Mouse (Mus musculus): ENCODE measurements around the gene Anxa3.

Gene Anxa3

GRCm38 (mm10) chr5:96792936-96793718, at the start of gene Anxa3:
Gene Anxa3 (plus strand): TSS chr5:96793339.
- no peak for ATAC-seq (ENCODE audit: low TSS enrichment)

DNA sequence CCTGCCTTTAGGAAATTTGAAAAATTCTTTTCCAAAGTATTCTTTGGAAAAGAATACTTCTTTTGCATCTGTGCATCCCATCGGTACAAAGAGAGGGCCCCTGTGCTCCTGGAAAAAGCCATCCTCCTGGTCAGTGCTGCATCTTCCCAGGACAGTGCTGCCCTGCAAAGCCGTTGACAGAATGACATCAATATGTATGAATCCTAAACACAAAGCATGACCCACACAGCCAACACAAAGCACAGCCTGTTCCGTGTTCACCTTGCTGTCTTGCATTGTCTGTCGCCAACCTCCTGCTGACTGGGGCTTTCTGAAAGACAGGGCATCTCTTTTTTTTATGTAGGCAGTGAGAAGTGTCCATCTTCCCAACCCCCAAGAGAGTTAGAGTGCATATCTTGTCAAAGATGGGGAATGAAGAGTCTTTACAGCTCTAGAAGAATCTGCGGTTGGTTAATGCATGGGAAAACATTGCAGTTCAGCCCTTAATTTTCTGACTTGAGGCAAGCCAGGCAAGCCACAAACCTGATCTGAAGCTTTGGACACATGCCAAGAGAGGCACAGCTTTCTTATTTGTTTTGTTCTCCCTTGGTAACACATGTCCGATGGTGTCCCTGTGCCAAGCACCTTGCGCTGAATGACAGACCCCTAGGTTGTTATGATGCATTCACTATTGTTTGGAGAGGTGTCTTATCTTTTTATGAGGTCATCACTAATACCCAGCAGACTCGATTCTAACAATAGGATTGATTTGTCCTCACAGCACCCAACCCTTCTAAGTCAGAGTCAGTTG, 45.7 kb upstream of the Anxa3 start:
- no peak for ATAC-seq (ENCODE audit: low TSS enrichment)

DNA sequence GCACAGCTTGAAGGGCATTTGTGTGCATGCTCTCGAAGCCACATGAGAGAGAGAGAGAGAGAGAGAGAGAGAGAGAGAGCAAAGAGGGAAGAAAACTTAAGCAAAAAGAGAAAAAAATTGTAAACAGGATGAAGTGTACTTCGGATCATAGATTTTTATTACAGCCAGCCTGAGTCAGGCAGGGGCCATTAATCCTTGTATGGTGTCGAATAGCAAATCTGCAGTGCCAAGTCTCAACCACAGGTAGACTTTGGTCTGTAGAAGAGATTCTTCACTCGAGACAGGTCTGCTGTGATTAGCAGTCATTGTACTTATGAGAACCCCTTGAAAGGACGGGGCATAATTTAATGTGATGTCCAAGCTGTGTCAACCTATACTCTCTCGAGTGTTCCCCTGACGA, 35.5 kb upstream of the Anxa3 start:
- no peak for ATAC-seq (ENCODE audit: low TSS enrichment)

- no peak for ATAC-seq (ENCODE audit: low TSS enrichment)
These were observed 31.1 kb upstream of the Anxa3 start for GRCm38 (mm10) chr5:96762021-96762420.

DNA sequence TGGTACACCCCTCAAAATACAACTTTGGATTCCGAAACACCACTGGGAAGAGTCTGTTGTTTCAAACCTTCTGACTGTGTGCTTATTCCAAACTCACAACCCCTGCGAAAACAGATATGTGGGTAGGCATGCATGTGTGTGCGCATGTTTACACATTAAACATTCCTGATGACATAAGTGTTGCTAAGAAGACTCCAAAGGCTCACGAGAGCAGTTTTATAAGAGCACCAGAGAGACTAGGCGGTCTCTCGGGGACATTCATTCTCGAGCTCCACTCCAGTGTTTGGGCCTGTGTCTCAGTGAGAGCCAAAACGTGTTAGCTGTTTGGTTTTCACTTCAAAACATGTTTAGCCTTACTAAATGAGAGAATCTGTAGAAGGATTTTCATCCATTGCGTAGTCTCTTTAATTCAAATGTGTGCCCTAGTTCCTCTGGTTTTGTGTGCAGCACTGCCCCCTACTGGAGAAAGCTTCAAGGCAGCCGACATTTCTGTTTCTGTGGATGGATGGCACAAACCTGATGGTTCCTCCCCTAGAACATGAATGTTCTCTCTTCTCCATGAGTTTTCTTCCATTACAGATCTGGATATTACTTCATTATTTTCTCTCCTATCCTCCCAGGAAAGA, 24.2 kb upstream of the Anxa3 start:
- peak; percentile 95 for ATAC-seq (ENCODE audit: low TSS enrichment)

GRCm38 (mm10) chr5:96783506-96784288, 9.4 kb upstream of the Anxa3 start:
- no peak for ATAC-seq (ENCODE audit: low TSS enrichment)

DNA sequence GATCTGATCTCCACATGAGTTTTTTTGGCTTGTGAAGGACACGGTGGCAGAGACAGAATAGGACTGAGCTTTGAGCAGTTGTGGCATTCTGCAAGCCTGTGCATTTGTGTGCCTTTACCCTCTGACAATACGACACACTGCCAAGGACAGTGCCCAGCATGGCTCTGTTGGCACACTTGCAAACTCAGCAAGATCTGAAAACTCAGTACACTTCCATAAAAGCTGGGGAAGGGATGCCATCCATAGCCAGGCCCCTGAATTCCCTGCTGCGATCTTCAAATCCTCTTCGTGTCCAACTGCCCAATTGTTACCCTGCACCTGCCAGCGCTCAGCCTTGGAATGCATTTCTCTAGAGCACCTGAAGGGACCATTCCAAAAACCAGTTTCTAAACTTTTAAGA, 8.0 kb upstream of the Anxa3 start:
- no peak for ATAC-seq (ENCODE audit: low TSS enrichment)

- no peak for ATAC-seq (ENCODE audit: low TSS enrichment)
These were observed 717 bp upstream of the Anxa3 start for GRCm38 (mm10) chr5:96792422-96792821.

- ATAC-seq (ENCODE audit: low TSS enrichment): no peak
These were observed 955 bp downstream of the Anxa3 start for GRCm38 (mm10) chr5:96793953-96794635.

DNA sequence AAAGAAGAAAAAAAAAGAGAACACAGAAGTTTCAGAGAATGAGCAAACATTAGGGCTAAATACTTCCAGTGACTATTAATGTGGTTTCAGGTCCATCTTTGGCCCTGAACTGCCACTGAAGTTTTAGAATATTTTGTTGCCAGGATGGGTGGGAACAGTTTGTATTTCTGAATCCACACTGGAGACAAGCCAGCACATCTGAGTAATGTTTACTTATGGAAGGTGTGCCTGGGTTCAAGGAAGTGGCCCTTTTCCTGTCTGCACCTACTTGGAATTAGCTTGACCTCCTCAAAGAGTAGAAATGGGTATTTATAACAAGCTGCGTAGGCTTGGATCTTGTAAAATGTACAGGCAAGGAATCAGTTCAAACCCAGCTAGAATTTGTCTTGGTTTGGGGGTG, 2.6 kb downstream of the Anxa3 start:
- ATAC-seq (ENCODE audit: low TSS enrichment): no peak

DNA sequence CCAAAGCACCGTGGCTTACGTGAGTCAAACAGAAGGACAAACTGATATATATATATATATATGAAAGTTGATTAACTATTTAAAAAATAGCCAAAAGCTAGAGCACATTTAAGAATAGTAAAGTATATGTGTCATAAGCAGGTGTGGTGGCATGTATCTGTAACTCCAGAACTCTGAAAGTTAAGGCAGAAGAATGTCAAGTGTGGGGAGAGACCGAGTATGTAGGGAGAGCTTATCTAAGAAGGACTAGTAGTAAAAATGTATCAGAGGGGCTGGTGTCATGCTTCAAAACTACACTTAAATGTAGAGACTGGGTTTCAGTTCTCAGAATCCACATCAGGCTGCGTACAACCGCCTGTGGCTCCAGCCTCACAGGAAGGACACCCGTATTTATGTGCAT, 4.3 kb downstream of the Anxa3 start:
- no peak for ATAC-seq (ENCODE audit: low TSS enrichment)

- no peak for ATAC-seq (ENCODE audit: low TSS enrichment)
These were observed 6.0 kb downstream of the Anxa3 start for GRCm38 (mm10) chr5:96799165-96799564.

DNA sequence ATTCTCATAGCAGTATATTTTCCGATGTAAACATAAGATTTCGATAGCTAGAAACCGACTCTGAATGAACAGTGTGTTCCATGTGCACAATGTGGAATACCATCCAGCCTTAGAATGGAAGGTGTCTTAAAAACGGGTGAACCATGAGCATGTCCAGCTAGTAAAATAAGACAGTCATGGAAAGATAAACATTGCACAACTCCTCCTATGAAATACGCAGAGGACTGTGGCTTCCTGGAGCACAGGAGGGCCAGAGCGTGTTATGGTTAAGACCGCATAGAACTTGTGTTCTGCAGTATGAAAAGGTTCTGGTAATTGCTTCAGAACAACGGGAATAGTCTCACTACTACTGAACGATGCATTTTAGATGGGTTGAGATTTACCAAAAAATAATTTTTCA, 6.8 kb downstream of the Anxa3 start:
- ATAC-seq (ENCODE audit: low TSS enrichment): no peak

DNA sequence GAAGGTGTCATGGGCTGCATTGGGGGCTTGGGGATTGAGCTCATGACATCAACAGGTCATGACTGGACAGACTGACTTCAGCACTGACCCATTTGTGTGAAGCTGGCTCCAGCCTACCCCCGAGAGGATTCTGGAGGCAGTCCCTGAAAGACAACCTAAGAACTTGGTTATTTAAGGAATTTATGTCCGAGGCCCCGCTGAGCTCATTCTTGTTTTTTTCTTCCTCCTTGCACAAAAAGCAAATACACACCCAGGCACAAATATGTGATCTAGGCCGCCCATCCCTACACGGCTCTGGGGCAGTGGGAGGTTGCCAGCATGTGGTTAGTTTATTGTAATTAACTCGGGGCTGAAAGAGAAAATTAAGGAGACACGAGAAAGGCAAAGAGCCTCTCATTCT, 9.0 kb downstream of the Anxa3 start:
- ATAC-seq (ENCODE audit: low TSS enrichment): no peak

- ATAC-seq (ENCODE audit: low TSS enrichment): no peak
These were observed 10.0 kb downstream of the Anxa3 start for GRCm38 (mm10) chr5:96803091-96803490.

DNA sequence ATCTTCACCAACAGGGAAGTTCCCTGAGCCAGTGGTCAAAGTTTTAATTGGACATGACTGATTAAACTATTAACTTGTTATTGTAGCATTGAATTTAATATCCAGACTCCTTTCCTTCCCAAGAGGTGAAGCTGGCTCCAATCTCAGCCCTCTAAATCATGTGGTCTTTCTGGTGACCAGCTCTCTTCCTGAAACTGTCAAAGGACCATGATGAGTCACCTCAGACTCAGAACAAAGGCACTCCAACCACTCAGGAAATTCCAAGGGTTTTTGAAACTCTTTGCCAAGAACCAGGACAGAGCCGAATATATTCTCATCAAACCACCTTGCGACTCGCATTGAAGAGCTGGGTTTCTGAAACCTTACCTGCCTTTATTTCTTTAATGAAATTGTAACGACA, 11.2 kb downstream of the Anxa3 start:
- ATAC-seq (ENCODE audit: low TSS enrichment): no peak

DNA sequence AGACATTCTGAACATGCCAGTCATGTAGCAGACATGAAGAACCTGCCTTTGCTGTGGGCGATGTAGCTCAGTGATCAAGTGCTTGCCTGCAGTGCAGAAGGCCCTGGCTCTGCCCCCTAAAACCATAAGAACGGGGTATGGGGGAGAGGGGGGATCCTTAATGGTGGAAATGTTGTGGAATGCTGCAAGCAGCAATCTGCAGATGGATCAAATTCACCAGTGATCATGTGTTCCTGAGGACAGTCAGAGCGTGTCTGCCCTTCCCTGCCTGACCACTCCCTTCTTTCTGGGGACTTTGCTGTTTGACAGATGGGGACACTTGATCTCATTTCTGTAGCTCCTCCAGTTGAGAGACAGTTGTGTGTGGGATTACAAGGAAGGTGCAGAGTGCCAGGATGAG, 11.7 kb downstream of the Anxa3 start:
- no peak for ATAC-seq (ENCODE audit: low TSS enrichment)

DNA sequence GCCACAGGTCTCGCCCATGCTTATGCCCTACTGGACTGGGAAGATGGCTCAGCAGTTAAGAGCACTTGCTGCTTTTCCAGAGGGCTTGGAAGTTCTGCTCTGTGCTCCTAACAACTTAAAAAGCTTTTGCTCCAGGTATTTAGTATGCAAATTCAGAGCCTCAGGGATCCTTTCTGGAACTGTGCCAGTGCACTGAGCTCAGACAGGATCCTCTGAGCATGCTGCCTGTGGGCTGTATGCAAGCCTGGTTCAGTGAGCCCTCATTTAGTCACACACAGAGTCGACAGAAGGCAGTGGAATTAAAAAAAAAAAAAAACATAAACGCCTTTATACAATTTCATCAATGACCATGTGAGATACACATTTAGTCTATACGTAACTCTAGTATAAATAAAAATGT, 17.5 kb downstream of the Anxa3 start:
- ATAC-seq (ENCODE audit: low TSS enrichment): peak; percentile 57; the same call in 1 of the 2 replicates

- ATAC-seq (ENCODE audit: low TSS enrichment): no peak
These were observed 31.7 kb downstream of the Anxa3 start for GRCm38 (mm10) chr5:96824769-96825327.

DNA sequence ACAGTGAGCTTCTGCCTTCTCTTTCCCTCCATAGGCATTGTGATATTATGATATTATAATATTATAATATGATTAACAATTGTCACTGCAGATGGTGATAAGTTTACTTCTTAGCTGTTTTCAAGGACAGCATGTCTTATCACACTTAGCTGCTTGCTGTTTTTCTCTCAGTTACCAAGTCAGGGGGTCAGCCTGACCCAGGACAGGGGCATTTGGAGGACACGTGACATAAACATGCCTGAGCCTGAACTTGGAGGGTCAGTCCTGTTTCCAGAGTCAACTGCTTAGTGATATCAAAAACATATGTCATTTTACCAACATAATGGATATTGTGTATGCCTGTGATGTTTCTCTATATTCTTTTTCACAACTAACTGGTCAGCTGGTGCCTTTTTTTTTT, 34.0 kb downstream of the Anxa3 start:
- ATAC-seq (ENCODE audit: low TSS enrichment): no peak

DNA sequence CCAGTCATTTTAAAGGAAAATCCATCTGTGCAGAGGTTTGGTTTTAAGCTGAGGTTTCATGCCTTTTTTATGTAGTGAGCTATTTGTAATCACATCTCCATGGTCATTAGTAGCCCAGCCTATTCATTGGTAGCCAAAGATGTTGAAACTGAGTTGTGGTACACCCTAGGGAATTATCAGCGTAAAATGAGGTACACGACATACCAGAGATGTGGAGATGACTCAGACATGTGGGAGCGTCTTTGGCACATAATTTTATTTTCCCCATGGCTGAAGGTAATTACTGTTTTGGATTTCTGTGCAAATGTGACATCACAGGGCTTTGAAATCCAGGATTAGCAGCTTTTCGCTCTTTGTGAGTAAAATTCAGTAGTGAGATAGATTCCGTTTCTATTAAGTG, 41.2 kb downstream of the Anxa3 start:
- ATAC-seq (ENCODE audit: low TSS enrichment): no peak
